Comparison of ENCODE assay signal across 16 mouse cellular contexts in genomic region chr17:10757455-10757854, GRCm38 (mm10).
"Had no signal": no experiment of that assay in that cellular context is flagged by ENCODE, and none has a peak within 500 bp of the region (broad histone marks: within the 10 kb centered on the region; RNA-seq: fewer than 3 reads in every experiment).

No protein-coding gene starts in this region.

- ATAC-seq: liver, postnatal 0 days; lung, postnatal 0 days; midbrain, embryonic 13.5 days; midbrain, embryonic 15.5 days had no signal

- DNase-seq: liver, embryonic 13.5 days; liver, postnatal 0 days; lung, adult 2 months; lung, postnatal 14 days; lung, postnatal 4 days; retina, postnatal 1 day; right cerebral cortex, adult 18-20 months; right cerebral cortex, postnatal 25 days; right cerebral cortex, postnatal 4 days; spleen, adult 18-20 months; thymus, adult 2 months; thymus, postnatal 25 days; thymus, postnatal 4 days had no signal
